Mouse (Mus musculus): ENCODE data around the gene Top3a. TPM values are rescaled to one million over a fixed set of nuclear protein-coding genes. Genes with fewer than 3 reads are reported as not detected.
"Not testable (repeated sequence)": the region's sequence is repeated elsewhere in the genome, so short reads cannot be mapped to it uniquely, and the experiment has no call there.

Top3a gene
- 11.5 and 12.2 TPM in 2 replicates for polyA plus RNA-seq (2015; fragmentation: Nextera tagmentation; extraction: Ambion mirVana)

- ATAC-seq, result peak; percentile 100
- peaks cover 64% of the 10 kb centered on the region for H3K4me1 ChIP-seq (replicated peaks; ENCODE audit: control insufficient read depth, insufficient read depth, low read length)
- under 1% methylated on average over 62 of the region's 62 CpGs for WGBS
These were observed at the start of gene Top3a, which contains the start of gene Smcr8 for GRCm38 (mm10) chr11:60776829-60777740. Top3a (minus strand) TSS chr11:60777365. Smcr8 (plus strand) TSS chr11:60777524.

DNA sequence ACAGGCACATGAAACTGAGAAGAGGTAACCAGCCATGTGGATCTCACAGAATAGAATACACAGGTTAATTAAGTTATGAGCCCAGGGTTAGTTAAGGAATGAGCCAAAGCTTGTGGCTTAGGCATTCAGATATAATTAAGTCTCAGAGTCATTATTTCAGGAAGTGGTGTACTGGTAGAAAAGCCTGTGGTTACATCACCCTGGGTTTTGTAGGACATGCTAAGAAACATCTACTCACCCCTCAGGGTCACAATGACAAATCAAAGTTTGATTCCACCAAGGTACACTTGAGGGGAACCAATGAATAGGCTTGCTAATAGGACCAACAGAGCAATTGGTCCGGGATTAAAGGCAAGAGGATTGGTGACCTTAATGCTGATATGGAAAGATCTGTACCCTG, 49.5 kb upstream of the Top3a start:
- WGBS, result 39% methylated on average over 1 of the region's 1 CpGs
- no peaks in the 10 kb centered on the region for H3K36me3 ChIP-seq (ENCODE audit: control insufficient read depth, insufficient read depth)
- ATAC-seq, result no peak

More at GRCm38 (mm10) chr11:60776829-60777740, at the start of gene Top3a, which contains the start of gene Smcr8:
- peak within 1 kb of the TSS; percentile 96 for H3K4me3 ChIP-seq (replicated peaks; ENCODE audit: low read length)
- peak within 1 kb of the TSS; percentile 76 for H3K9ac ChIP-seq (replicated peaks; ENCODE audit: low read depth, low read length)
- no peaks in the 10 kb centered on the region for H3K27me3 ChIP-seq (replicated peaks; ENCODE audit: control insufficient read depth, insufficient read depth, low read length)
- no peaks in the 10 kb centered on the region for H3K9me3 ChIP-seq (ENCODE audit: control insufficient read depth, low read length)
- peak within 1 kb of the TSS; percentile 87 for H3K4me2 ChIP-seq (ENCODE audit: low read length)
- peaks cover 2% of the 10 kb centered on the region; the same call in 1 of the 2 replicates for H3K36me3 ChIP-seq (ENCODE audit: control insufficient read depth, insufficient read depth)
- H3K27ac ChIP-seq (ENCODE audit: low read length), result peak within 1 kb of the TSS; percentile 80

DNA sequence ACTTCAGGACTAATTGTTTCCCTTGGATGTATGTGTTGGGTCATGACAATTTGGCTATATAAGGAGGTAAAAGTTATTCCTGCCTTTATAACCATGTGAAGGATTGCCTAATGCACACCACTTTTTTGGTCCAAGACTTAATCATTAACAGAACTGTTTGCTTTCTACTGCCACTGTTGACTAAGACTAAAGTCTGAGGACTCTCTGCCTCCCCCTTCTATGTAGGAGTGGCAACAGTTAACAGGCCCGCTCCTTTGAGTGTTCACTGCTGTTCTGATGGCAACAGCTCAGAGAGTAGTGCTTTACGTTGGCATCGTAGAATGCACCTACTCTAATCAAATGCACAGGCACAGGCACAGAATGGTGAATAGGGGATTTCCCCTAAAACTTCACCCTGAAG, 48.0 kb upstream of the Top3a start:
- no peak overlapping the region for H3K27ac ChIP-seq (ENCODE audit: low read length)
- ATAC-seq, result no peak
- 86% methylated on average over 3 of the region's 3 CpGs for WGBS
- no peak overlapping the region for H3K4me2 ChIP-seq (ENCODE audit: low read length)
- H3K4me3 ChIP-seq (replicated peaks; ENCODE audit: low read length), result no peak overlapping the region
- no peaks in the 10 kb centered on the region for H3K4me1 ChIP-seq (replicated peaks; ENCODE audit: control insufficient read depth, insufficient read depth, low read length)
- no peaks in the 10 kb centered on the region for H3K27me3 ChIP-seq (replicated peaks; ENCODE audit: control insufficient read depth, insufficient read depth, low read length)
- H3K9me3 ChIP-seq (ENCODE audit: control insufficient read depth, low read length), result no peaks in the 10 kb centered on the region
- H3K36me3 ChIP-seq (ENCODE audit: control insufficient read depth, insufficient read depth), result no peaks in the 10 kb centered on the region
- H3K9ac ChIP-seq (replicated peaks; ENCODE audit: low read depth, low read length), result no peak overlapping the region

More for the DNA sequence above, 49.5 kb upstream of the Top3a start:
- H3K9ac ChIP-seq (replicated peaks; ENCODE audit: low read depth, low read length), result no peak overlapping the region
- no peak overlapping the region for H3K27ac ChIP-seq (ENCODE audit: low read length)
- no peaks in the 10 kb centered on the region for H3K9me3 ChIP-seq (ENCODE audit: control insufficient read depth, low read length)
- H3K4me2 ChIP-seq (ENCODE audit: low read length), result no peak overlapping the region
- H3K4me3 ChIP-seq (replicated peaks; ENCODE audit: low read length), result no peak overlapping the region
- no peaks in the 10 kb centered on the region for H3K27me3 ChIP-seq (replicated peaks; ENCODE audit: control insufficient read depth, insufficient read depth, low read length)
- peaks cover 6% of the 10 kb centered on the region for H3K4me1 ChIP-seq (replicated peaks; ENCODE audit: control insufficient read depth, insufficient read depth, low read length)

GRCm38 (mm10) chr11:60823771-60824170, 46.6 kb upstream of the Top3a start:
- Histone ChIP-seq H3K36me3 (ENCODE audit: control insufficient read depth, insufficient read depth) (no peaks in the 10 kb centered on the region), H3K4me1 (replicated peaks; ENCODE audit: control insufficient read depth, insufficient read depth, low read length) (no peaks in the 10 kb centered on the region), H3K9me3 (ENCODE audit: control insufficient read depth, low read length) (no peaks in the 10 kb centered on the region), H3K9ac (replicated peaks; ENCODE audit: low read depth, low read length) (no peak overlapping the region), H3K27me3 (replicated peaks; ENCODE audit: control insufficient read depth, insufficient read depth, low read length) (no peaks in the 10 kb centered on the region), H3K27ac (ENCODE audit: low read length) (no peak overlapping the region), H3K4me2 (ENCODE audit: low read length) (no peak overlapping the region), H3K4me3 (replicated peaks; ENCODE audit: low read length) (no peak overlapping the region)
- ATAC-seq, result no peak
- WGBS, result 68% methylated on average over 2 of the region's 2 CpGs

- 70% methylated on average over 5 of the region's 5 CpGs for WGBS
- no peak overlapping the region for H3K4me2 ChIP-seq (ENCODE audit: low read length)
- no peaks in the 10 kb centered on the region for H3K36me3 ChIP-seq (ENCODE audit: control insufficient read depth, insufficient read depth)
- no peaks in the 10 kb centered on the region for H3K9me3 ChIP-seq (ENCODE audit: control insufficient read depth, low read length)
- H3K27ac ChIP-seq (ENCODE audit: low read length), result no peak overlapping the region
- H3K9ac ChIP-seq (replicated peaks; ENCODE audit: low read depth, low read length), result no peak overlapping the region
- H3K27me3 ChIP-seq (replicated peaks; ENCODE audit: control insufficient read depth, insufficient read depth, low read length), result no peaks in the 10 kb centered on the region
- no peak for ATAC-seq
- H3K4me3 ChIP-seq (replicated peaks; ENCODE audit: low read length), result no peak overlapping the region
- no peaks in the 10 kb centered on the region for H3K4me1 ChIP-seq (replicated peaks; ENCODE audit: control insufficient read depth, insufficient read depth, low read length)
These were observed 39.2 kb upstream of the Top3a start for GRCm38 (mm10) chr11:60816398-60816797.

DNA sequence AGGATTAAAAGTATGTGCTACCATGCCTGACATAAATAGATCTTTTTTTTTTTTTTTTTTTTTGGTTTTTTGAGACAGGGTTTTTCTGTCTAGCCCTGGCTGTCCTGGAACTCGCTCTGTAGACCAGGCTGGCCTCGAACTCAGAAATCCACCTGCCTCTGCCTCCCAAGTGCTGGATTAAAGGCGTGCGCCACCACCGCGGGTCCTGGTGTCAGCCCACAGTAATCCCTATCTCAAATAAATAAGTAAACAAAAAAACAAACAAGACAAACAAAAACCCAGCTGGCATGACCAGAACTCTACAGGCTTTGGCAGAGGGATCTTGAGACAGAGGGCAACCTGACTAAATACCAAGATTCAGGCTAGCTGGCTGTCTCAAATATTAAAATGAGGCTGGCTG, 34.5 kb upstream of the Top3a start, which contains the start of gene Shmt1:
Gene Shmt1, minus strand, starts transcription at position 101 of the 400 bp plus-strand sequence.
- H3K4me1 ChIP-seq (replicated peaks; ENCODE audit: control insufficient read depth, insufficient read depth, low read length); H3K27me3 ChIP-seq (replicated peaks; ENCODE audit: control insufficient read depth, insufficient read depth, low read length); ATAC-seq; H3K27ac ChIP-seq (ENCODE audit: low read length); H3K9me3 ChIP-seq (ENCODE audit: control insufficient read depth, low read length); H3K36me3 ChIP-seq (ENCODE audit: control insufficient read depth, insufficient read depth): not testable (repeated sequence)
- 0 out of 2 replicates have a peak within 1 kb of the TSS, but pooled peaks have one; percentile 17 for H3K9ac ChIP-seq (replicated peaks; ENCODE audit: low read depth, low read length)
- 33% methylated on average over 6 of the region's 6 CpGs for WGBS
- H3K4me2 ChIP-seq (ENCODE audit: low read length), result peak within 1 kb of the TSS; percentile 94
- peak within 1 kb of the TSS; percentile 55 for H3K4me3 ChIP-seq (replicated peaks; ENCODE audit: low read length)

- under 1% methylated on average over 29 of the region's 29 CpGs for WGBS
- Histone ChIP-seq H3K4me3 (replicated peaks; ENCODE audit: low read length) (peak overlapping the region; percentile 55), H3K4me1 (replicated peaks; ENCODE audit: control insufficient read depth, insufficient read depth, low read length) (peaks cover 7% of the 10 kb centered on the region), H3K9me3 (ENCODE audit: control insufficient read depth, low read length) (no peaks in the 10 kb centered on the region), H3K27ac (ENCODE audit: low read length) (no peak overlapping the region), H3K9ac (replicated peaks; ENCODE audit: low read depth, low read length) (0 out of 2 replicates have a peak overlapping the region, but pooled peaks have one; percentile 17), H3K4me2 (ENCODE audit: low read length) (peak overlapping the region; percentile 94), H3K36me3 (ENCODE audit: control insufficient read depth, insufficient read depth) (no peaks in the 10 kb centered on the region), H3K27me3 (replicated peaks; ENCODE audit: control insufficient read depth, insufficient read depth, low read length) (no peaks in the 10 kb centered on the region)
- peak; percentile 100 for ATAC-seq
These were observed 33.9 kb upstream of the Top3a start for GRCm38 (mm10) chr11:60811054-60811460.

GRCm38 (mm10) chr11:60810046-60810965, 33.1 kb upstream of the Top3a start:
- 15% methylated on average over 14 of the region's 14 CpGs for WGBS
- Histone ChIP-seq H3K27ac (ENCODE audit: low read length) (no peak overlapping the region), H3K4me2 (ENCODE audit: low read length) (peak overlapping the region; percentile 94), H3K4me3 (replicated peaks; ENCODE audit: low read length) (peak overlapping the region; percentile 55), H3K36me3 (ENCODE audit: control insufficient read depth, insufficient read depth) (no peaks in the 10 kb centered on the region), H3K9ac (replicated peaks; ENCODE audit: low read depth, low read length) (0 out of 2 replicates have a peak overlapping the region, but pooled peaks have one; percentile 17), H3K4me1 (replicated peaks; ENCODE audit: control insufficient read depth, insufficient read depth, low read length) (peaks cover 7% of the 10 kb centered on the region), H3K27me3 (replicated peaks; ENCODE audit: control insufficient read depth, insufficient read depth, low read length) (no peaks in the 10 kb centered on the region), H3K9me3 (ENCODE audit: control insufficient read depth, low read length) (no peaks in the 10 kb centered on the region)
- ATAC-seq, result no peak
